Mouse (Mus musculus): ENCODE measurements around the gene Itprid2. TPM values are rescaled to one million over a fixed set of nuclear protein-coding genes. Genes with fewer than 3 reads are reported as not detected.

Itprid2 gene
- polyA plus RNA-seq, 1 experiment = 12.0 TPM

DNA sequence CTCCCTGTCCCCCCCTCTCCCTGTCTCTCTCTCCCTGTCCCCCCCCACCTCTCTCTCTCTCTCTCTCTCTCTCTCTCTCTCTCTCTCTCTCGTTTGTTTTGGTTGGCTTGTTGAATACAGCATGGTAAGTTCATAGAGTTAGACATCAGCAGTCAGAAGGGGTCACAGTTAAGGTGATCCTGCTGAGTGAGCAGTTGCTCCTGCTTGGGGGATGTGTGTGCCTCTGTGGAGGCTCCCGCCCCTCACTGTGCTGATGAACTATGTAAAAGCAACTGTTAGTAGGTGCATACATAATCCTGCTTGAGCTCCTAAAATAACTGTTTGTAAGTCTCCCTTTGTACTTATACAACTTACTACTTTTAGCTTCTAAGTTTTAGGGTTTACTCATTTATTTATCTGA lies 12.6 kb downstream of the Itprid2 start:
- no peak for DNase-seq (ENCODE audit: low spot score)

DNA sequence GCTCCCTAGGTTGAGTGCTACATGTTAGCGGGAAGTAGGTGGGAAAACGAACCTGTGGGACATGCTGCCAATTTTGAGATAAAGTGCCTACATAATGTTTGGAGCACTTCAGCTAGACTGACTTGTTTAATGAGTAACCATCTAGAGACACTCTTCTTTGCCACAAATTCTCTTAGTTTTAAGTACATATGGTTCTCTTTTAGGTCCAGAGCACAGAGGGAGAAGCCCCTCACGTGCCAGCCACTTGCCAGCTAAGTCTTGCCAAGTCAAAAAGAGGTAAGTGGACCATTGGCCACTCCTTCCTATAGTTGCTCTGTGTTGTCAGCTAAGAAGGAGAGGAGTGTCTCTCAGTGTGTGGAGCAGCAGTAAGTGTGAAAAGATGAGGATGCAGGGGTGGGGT lies 16.0 kb downstream of the Itprid2 start:
- DNase-seq (ENCODE audit: low spot score) = no peak

DNA sequence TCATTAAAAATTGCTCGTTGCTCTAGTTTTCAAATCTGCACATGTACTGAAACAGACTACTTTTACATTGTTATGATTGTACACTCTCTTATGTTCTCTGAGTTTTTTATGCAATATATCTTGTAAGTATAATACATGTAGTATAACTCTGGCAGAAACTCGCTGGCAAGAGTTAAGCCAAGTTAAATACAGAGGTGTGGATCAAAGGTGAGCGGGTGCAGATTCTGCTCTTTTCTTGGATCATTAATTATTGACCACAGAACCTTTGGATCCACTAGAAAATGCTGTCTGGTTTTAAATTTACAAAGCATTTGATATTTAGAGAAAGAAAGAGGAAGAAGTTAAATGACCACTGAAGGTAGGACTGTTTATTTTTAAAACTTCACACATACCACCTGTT lies 16.5 kb downstream of the Itprid2 start:
- DNase-seq (ENCODE audit: low spot score) = no peak

DNA sequence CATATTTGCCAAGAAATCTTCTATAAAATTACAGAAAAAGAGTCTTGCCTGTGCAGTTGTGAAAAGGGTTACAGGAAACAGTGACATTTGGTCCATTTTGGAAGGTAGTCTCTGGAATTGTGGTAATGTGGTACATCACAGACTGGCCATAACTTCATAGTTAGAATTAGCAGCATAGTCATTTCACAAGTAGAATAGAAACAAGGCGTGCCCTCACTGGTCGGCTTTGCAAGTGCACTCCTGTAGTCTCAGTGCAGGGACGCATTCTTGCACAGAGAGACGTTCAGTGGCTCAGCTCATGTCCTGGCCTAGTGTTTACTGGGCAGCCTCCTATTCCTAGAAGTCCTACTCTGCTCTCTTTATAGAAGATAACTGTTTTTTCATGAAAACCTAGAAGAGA lies 17.4 kb downstream of the Itprid2 start:
- no peak for DNase-seq (ENCODE audit: low spot score)

DNA sequence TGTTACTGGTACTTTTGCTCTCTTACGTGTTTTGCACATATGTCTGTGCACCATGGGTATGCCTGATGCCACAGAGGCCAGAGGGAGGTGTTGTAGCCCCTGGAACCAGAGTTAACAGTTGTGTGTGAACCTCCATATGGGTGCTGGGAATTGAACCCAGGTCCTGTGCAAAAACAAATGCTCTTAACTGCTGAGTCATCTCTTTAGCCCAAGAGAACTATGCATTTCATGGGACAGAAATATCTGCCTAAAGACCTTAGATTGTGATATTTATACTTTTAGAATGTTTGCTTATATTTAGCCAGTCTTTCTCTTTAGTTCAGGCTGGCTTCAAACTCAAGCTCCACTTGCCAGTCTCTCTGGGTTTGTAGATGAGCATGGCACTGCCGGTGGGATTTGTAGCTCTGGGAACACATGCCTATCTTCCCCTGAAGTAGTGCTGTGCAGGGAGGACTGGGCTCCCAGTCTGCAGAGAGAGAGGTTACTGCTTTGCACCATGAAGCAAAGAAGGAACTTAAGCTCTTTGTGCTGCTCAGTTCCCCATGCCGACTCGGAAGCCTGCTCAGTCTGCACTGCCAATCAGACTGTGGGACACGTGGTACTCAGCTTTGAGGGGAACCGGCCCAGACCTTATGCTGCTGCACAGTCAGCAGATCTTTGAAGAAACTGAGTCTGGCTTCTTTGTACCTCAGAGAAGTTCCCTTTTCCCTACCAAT lies 18.1 kb downstream of the Itprid2 start:
- DNase-seq (ENCODE audit: low spot score) = no peak

DNA sequence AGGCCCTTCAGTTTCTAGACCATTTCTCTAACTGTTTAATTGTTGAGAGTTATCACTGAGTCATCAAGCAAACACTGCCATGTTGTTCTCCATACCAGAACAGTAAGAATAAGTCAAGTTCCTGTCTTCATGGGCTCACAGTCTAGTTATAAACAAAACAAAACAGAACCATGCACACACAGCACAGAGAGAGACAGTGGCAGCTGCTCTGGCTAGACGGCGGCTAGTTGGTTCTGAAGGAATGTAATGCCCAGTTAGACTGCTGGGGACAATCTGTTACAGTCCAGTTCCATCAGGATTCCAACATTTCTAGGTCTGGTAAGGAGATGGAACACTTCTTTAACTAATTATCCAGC lies 18.6 kb downstream of the Itprid2 start:
- DNase-seq (ENCODE audit: low spot score) = no peak

DNA sequence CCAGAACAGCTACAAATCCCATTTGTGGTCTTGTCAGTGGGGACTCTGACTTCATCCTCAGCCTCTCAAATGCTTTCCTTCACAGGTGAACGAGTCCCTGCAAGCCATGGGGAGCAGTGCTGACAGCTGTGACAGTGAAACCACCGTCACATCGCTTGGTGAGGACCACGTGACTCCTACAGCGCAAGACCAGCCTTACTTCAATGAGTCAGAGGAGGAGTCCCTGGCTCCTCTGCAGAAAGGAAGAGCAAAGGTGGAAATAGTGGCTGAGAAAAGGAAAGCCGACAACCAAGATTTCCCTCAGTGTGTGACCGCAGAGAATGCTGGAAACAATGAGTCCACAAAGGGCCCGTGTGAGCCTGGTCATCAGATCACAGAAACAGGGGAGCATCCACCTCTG lies 21.9 kb downstream of the Itprid2 start:
- DNase-seq (ENCODE audit: low spot score) = no peak

DNA sequence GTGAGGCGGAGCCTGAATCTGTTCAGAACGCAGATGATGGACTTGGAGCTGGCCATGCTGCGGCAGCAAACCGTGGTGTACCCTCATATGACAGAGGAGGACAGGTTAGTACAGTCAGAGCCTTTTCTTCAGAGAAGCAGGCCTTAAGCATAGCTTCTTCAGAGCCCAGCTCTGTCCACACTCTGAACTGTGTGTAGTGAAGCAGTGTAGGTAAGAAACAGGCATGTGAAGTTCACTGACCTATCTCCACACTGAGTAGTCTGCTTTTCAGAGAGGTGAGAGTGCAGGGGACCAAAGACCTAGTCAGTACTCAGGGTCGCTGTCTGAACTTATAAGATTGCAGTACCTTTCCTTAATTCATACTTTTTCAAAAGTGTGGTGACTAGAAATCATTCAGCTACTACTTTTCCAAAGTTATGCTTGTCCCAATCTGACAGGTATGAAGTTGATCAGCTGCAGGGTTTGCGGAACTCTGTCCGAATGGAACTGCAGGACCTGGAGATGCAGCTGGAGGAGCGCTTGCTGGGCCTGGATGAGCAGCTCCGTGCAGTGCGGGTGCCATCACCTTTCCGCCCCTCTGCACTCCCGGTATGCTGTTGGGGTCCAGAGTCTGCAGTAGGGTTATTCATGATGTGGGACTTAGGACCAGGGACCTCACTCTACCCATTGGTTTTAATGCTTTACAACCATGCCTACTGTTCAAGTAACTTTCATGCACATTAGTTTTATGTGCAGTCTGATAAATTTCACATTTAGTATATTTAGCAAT lies 25.4 kb downstream of the Itprid2 start:
- DNase-seq (ENCODE audit: low spot score) = no peak

DNA sequence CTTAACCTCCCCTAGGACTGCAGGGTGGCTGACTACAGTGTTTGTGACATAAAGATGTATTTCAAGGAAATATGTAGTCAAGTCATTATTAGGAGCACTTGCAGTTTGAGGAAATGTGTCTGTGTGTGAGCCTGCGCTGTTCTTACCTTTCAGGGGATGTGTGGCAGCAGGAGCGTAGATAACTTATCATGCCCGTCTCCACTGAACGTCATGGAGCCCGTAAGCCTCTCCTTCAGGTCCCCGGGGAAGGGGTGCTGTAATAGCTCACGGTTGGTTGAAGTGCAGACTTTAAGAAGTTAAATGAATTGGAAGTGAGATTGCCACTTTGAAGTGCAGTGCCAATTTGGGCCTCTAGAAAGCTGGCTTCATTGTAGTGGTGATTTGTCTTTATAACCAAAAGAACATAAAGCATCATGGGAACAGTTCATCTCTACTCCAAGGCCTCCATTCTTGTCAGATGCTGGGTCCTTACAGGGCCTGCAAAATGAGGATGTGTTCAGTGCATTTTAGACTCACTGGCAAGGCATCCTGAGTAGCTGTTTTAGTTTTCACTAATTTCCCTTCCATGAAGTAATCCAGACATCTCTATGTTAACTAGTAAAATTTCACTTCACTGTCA lies 26.4 kb downstream of the Itprid2 start:
- DNase-seq (ENCODE audit: low spot score) = no peak

DNA sequence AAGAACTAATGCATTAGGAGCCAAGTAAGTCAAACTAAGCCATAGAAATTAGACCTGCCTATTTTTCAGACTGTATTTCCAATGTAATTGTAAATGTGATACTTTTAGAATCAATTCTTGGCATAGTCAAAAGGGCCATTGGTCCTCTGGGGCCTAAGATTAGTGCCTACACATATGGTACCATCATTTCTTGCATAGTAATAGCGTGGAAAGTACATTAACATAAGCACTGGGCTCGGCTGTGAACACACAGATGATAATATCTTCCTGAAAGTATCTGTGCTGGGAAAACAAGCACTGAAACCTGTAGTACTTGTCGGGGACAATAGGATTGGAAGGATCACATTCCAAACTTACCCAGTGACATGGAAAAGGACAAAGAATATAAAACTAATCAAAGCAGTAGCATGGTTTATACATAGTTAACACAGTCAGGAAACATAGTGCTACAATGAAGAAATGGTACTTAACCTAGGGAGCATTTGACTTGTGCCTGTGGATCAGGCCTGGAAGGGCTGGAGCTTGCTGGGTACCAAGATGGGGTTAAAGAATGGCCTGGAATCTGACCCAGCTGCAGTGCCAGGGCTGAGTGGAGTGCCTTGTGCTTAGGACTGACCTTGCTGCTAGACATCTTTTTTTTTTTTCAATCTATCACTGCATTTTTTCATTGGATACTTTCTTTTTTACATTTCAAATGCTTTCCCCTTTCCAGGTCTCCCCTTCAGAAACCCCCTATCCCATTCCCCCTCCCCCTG lies 29.6 kb downstream of the Itprid2 start:
- no peak for DNase-seq (ENCODE audit: low spot score)

DNA sequence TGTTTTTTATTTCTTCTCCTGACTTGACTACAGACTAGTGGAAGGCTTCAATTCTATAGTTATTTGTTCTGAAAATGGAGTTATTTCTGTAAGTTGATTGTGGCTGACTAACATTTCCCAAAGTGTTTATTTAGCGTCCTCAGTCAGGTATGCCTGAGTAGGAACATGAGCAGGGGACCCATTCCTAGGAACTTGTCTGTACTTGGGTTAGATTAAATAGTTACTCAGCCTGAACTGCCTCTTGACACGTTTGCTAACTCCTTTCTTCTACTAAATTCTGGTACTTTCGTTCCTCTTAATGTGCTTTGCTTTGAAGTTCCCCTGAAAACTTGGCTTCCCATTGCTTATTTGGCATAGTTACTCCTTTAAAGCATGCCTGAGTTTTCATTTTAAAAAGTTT lies 30.3 kb downstream of the Itprid2 start:
- no peak for DNase-seq (ENCODE audit: low spot score)

DNA sequence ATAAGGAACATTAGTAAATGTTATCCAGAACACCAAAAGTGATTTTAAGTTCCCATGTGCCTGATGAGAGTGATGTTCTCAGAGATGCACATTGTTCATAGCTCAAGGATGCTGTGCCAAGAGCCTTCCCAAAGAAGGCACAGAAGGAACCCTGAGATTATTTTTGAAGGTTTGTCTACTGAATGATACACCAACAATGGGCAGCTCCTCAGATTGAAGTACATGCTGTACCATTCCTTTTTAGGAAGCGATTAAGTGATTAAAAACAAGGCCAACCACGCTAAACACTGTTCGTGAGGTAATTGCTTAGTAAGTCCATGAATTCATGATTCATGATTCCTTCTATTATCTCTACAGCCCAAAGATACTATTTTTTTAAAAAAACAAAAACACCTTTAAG lies 40.1 kb downstream of the Itprid2 start:
- no peak for DNase-seq (ENCODE audit: low spot score)

DNA sequence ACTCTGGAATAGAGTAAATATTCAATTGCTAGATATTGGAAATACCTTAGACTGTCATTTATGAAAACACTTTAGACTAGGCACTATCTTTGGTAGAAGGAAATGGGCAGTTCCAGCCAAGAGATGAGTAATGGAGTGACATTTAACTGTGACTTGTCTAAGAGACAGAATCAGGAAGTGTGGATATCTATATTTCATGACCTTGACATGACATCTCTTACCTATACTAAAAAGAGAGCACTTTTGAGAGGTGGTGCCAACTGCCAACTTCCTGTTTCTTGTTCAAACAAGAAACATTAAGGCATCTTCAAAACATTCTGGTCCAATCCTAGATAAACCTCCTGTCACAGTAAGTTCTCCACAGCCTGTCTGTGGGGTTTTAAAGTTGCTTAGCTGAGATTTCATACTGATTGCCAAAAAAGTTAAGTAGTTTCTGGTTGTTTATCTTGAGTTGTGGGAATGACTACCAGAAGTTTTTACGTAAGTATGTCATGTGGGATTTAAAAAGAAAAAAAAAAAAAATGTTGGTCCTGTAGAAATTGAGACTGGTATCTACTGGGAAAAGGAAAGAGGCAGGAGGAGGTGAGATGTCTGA lies 42.6 kb downstream of the Itprid2 start:
- DNase-seq (ENCODE audit: low spot score) = no peak

DNA sequence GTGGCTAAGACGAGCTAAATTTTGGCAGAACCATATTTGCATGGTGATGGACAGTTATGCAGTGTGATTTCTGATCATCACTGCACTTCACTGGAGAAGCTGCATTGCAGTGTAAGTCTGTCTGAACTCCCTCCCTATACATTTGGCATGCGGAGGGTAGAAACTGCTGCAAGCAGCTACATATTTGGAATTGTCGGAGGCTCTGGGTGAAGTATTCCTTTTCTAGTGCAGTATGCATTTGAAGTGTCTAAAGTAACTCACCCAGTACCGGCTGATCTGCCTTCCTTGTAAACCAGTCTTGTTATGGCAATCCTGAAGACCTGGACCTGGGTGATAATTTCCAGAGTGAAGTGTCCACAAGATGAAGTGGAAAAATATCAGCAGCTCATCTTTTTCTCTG lies 46.5 kb downstream of the Itprid2 start:
- DNase-seq (ENCODE audit: low spot score) = no peak

DNA sequence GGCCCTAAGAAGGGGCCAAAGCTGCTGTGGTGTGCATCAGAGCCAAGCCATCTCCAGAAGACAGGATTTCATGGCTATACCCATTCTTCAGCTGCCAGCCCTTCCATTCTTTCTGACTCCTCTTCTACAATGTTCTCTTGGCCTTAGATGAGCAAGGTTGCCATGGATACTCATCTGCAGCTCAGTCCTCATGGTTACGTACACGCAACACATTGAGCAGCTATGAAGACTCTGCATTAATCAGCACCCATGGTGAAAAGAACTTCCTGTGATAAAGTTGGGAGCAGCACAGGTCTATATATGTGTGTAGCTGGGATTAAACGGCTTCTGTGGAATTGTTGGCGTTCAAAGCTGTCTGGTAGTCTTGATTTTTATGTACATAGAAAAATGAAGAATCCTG lies 48.1 kb downstream of the Itprid2 start:
- no peak for DNase-seq (ENCODE audit: low spot score)

DNA sequence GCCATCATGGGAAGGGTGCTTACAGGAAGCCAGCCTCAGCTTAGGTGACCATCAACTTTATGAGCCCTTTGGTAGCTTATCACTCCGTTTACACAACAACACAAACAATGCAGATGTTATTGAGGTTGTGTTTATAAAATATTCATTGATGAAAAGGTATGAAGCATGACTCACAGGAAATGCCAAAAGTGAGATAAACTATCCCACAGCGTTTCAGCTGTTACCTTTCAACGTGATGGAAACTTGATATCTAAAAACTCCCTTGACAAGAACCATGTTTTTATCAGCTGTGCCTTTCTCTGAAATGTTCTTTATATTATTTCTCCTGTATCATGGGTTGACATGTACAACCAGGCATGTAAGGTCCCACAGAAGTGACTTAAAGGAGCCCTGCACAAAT lies 55.7 kb downstream of the Itprid2 start:
- DNase-seq (ENCODE audit: low spot score) = no peak

DNA sequence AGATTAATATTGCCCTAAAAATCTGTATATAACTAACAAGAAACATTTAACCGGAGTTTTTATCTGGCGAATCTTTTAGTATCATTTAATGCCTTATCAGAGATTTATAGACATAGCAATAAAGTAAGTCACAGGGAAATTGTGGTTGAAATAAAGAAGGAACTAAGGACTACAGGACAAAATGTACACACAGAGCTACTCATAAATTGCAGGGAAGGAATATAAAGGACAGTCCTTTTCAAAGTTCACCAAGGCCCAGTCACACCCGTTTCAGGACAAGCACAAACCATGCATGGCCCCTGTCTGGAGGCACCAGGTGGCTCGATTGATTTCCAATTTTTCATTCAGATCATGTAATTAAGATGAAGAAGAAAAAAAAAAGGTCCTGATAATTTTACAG lies 60.0 kb downstream of the Itprid2 start:
- DNase-seq (ENCODE audit: low spot score) = no peak

DNA sequence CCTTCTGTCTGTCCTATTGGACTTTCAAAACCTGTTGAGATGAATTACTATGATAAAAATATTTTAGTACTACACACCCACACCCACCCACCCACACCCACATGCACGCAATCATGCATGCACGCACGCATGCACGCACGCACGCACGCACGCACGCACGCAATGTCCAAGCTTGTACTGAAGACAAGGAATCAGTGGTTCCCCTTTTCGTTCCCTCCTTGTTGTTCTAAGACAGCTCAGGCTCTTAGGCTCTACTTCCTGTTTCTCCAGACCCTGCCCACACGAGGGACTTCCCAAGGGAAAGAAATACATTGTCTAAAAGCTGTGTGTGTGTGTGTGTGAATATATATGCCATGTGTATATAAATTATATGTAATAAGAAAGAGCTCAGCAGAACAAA lies 60.8 kb downstream of the Itprid2 start:
- DNase-seq (ENCODE audit: low spot score) = no peak

DNA sequence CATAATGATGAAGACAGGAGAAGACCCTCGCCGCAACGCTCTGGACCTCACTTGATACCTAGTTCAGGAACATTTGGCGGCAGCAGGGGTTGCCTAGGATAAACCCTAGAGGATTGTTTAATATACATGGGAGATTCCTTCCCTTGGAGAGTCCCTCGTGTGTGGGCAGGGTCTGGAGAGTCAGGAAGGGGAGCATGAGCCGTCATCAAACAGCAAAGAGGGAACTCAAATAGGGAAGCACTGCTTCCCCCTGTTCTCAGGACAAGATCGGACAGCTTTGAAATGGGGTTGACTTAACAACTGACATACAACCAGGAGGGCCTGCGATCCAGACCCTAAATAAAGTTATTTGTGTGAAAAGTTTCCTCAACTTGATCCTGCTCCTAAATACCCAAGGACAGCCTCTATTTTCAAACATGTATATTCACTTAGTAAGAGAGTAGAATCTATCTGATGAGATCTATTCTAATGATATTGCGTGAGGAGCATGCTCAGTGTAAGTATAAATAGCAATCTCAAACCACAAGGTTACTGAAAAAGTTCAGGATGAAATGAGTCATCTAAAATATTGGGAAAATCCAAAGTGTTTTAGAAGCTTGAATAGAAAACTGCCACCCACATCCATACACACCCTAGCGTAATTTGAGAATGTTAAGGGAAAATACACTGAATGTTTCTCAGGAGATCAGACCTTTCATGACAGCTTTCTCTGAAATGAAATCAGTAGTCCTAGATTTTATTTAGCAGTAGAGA lies 61.5 kb downstream of the Itprid2 start:
- DNase-seq (ENCODE audit: low spot score) = no peak

DNA sequence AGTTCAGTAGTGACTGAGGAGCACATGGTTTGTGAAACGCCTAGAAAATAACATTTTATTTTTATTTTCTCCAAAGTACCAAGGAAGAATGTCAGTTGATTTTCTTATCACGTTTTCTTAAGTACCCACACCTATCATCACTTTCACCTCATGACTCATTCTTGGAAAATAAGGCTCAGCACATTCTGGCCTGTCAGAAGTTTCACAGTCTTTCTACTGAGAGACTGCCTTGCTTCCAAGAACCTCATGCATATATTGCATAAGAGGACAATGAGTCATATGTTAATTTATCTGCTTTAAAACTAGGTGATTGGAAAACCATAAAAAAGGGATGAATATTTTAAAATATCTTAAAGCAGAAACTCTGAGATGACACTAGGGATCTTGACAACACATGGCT lies 63.0 kb downstream of the Itprid2 start:
- no peak for DNase-seq (ENCODE audit: low spot score)

DNA sequence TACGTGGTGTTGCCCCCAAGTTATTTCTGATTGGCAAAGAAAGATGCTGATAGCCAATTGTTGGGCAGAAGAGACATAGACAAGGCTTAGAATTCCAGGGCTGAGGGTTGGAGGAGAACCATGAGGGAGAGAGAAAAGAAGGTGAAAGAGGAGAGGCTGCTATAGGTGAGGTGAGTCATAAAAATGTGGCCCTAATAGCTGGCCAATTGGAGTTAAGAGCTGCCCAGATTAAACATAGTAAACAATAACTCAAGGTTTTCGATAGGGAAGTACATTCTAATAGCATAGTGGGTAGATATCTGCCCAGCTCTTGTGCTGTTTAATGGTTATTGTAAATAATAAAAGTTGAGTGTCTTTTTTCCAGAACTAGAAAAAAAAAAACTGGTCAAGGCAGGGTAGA lies 69.6 kb downstream of the Itprid2 start:
- DNase-seq (ENCODE audit: low spot score) = no peak

Data from urinary bladder, adult 2 months (tissue).